Mouse (Mus musculus): ENCODE measurements around the gene Gm4881.

The Gm4881 gene

DNA sequence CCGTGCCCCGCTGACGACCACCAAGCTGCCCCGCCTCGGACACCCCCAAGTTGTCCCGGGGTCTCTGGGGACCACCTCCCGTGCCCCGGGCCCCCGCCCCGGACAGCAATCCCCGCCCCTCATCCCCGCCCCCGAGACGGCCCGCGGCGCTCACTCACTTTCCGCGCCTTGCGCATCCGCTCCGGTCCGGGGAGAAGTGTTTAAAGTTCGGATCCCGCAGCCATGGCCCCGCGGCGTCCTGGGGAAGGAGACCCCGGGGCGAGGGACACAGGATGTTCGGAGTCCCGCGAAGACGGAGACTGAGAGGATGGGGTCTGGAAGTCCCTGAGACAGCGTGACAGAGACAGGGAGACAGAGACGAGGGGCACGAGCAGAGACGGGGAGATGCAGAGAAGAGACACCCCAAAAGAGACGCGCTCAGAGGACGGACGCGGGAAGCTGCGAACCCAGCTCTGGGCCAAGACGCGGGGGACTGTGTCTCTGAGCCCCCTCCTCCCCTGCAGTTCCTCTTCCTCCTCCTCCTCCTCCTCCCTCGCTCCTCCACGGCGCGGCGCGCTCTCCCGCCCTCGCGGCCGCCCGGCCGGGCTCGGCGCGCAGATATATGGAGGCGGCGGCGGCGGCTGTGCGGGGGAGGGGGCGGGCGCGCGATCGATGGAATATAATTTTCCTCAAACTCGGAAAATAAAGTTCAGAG, at the start of gene Gm4881:
Gene Gm4881, minus strand, starts transcription at position 238 of the 694 bp plus-strand sequence.
- ATAC-seq (ENCODE audit: insufficient number of reproducible peaks, low FRiP score, low TSS enrichment): no peak

DNA sequence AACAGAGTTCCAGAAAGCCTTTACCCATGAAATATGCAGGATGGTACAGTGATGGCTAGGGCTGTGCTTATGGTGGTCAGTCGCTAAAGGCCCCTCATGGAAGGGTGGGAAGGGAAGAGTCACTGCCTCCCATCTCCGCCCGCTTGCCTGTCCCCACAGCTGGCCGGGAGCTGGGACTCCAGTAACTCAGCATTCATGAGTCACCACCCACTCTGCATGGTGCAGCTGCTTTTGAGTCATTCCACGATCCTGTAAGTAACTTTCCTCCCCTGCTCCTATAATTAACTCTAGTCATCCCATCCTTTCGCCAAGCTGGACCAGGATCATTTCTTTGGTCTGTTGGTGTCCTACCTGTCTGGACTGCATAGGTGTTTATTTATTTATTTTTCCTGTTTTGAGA, 48.8 kb upstream of the Gm4881 start:
- ATAC-seq (ENCODE audit: insufficient number of reproducible peaks, low FRiP score, low TSS enrichment): no peak

DNA sequence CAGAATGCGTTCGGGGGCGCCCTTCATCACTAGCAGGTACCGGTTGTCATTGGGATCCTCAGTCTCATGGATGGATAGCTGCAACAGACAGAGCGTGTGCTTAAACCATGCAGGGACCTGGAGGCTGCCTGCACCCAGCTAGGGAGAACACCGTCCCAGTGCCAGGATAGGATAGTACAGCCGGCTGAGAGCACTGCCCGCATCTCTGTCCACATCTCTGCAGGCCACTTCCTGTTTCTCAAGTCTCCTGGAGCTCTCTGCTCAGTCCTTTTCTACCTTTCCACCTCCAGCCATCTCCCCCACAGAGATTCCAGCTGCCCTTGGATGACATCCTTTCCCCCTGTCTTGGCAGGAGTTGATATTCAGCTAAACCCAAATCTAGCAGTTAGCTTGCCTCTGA, 46.2 kb upstream of the Gm4881 start:
- no peak for ATAC-seq (ENCODE audit: insufficient number of reproducible peaks, low FRiP score, low TSS enrichment)

DNA sequence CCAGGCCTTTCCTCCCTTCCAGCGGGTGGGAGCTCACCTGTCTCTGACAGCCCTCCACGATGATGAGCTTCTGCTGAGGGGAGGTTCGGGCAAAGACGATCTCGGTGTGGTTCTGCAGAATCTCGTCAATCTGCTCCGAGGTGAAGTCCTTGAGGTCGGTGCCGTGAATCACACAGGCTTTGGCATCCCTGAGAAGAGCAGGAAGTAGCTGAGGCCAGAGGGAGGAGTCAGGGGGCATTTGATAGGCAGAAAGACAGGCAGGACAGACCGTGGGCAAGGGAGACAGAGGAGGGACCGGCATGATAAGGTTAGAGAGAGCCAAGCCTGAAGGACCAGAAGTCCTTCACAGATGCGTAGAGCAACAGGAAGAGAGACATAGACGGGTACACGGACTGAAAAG, 43.6 kb upstream of the Gm4881 start:
- ATAC-seq (ENCODE audit: insufficient number of reproducible peaks, low FRiP score, low TSS enrichment): no peak

DNA sequence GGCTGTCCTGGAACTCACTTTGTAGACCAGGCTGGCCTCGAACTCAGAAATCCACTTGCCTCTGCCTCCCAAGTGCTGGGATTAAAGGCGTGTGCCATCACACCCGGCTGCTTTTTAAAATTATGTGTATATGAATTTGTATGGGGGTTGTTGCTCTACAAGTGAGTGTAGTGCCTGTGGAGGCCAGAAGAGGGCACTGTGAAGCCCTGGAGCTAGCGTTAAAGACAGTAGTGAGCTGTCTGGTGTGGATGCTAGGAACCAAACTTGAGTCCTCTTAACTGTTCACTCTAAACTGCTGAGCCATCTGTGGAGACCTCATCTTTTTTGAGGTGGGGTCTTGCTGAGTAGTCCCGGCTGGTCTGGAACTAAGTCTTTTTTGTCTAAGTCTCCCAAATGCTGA, 41.5 kb upstream of the Gm4881 start:
- ATAC-seq (ENCODE audit: insufficient number of reproducible peaks, low FRiP score, low TSS enrichment): no peak

DNA sequence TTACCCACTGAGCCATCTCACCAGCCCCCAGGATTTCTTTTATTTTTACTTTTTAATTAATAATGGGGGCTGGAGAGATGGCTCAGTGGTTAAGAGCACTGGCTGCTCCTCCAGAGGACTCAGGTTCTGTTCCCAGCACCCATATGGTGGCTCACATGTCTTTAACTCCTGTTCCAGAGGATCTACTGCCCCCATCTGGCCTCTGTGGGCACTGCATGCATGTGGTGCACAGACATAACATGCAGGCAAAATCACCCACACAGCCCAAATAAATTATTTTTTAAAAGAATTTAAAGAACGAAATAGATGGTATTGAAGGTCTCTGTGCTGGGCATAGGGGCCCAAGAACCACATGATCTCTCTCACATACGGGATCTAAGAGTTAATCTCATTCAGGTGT, 40.0 kb upstream of the Gm4881 start:
- no peak for ATAC-seq (ENCODE audit: insufficient number of reproducible peaks, low FRiP score, low TSS enrichment)

DNA sequence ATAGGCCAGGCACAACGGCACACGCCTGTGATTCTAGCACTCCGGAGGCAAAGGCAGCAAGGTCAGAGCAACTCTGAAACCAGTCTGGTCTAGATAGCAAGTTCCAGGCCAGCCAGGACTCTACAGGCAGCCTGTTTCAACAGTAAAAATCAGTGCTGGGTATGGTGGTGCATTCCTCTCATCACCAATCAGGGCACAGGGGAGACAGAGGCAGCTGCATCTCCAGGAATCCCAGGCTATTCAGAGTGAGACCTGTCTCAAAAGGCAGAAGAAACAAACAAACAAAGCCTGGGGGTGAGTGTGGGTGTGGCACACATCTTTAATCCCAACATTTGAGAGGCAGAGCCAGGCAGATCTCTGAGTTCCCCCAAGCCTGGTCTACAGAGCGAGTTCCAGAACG, 39.1 kb upstream of the Gm4881 start:
- ATAC-seq (ENCODE audit: insufficient number of reproducible peaks, low FRiP score, low TSS enrichment): no peak

DNA sequence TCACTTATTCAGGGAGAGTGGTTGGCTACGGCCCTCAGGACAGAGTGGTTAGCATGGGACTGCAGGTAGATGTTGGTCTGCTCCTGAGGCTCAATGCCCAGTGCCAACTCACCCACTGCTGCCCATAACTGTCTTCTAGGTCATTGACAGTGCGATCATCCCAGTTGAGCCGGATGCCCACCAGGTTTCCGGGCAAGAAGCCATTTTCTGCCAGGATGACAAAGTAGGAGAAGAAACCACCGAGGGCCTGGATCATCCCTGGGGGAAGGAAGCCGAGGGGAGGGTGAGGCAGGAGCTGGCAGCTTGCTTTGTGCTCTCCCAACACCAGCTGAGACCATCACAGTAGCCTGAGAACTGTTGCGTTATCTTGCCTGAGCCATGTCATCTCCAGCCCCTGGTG, 36.1 kb upstream of the Gm4881 start:
- ATAC-seq (ENCODE audit: insufficient number of reproducible peaks, low FRiP score, low TSS enrichment): no peak

DNA sequence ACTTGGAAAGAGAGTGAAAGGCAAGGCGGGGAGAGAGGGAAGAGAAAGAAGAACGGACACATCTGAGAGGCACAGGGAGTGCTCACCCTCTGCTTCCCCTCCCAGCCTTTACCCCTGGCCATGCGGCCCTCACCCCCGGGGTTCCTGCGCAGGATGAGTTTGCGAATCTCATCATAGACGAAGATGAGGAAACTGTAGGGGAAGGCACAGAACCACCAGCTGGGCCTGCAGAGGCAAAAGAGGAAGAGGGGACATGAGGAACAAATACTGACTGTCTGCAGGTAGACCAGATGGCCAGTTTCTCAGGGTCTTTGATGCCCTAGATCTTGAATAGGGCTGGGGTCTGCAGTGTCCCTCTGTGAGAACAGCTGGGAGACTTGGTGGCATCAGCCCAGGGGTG, 34.5 kb upstream of the Gm4881 start:
- no peak for ATAC-seq (ENCODE audit: insufficient number of reproducible peaks, low FRiP score, low TSS enrichment)

DNA sequence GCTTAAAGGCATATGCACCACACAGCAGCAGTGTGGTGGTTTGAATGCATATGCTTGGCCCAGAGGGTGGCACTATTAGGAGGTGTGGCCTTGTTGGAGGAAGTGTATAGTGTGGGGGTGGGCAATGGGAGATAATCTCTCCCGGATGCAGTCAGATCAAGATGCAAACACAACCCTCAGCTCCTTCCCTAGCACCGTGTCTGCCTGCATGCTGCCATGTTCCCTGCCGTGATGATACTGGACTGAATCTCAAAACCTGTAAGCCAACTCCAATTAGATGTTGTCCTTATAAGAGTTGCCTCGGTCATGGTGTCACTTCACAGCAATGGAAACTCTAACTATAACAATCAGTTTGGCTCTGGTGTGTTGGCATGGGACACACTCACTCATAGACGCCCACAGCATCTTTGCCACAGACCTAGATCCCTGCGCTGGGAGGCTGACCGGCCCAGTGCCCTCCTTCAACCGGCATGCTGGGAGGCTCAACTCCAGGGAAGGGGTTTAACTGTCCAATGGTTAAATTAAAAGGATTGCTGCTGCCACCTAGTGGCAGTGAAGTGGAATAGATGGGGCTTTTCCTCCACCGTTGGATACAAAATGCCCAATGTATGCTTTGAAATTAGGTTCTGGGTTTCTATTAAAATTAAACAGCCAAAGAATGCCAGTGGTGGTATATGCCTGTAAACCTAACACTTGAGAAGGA, 30.8 kb upstream of the Gm4881 start:
- ATAC-seq (ENCODE audit: insufficient number of reproducible peaks, low FRiP score, low TSS enrichment): no peak

DNA sequence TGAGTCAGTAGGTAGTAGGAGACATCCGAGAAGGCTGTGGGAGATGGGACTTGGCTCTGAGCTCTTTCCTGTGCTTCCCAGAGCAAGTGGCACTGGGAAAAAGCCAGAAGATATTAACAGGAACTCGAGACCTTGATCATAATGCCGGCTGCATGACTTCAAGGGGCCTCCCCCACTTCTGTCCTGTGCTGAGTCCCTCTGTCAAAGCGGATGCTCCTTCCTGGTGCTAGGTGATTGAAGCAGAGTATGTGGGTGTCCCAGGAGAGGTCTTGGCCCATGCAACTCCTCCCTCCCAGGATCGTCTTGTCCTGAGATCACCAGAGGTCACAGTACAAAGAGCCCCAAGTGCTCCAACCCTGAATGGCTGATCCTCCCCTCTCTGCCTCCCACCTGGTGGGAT, 29.6 kb upstream of the Gm4881 start:
- no peak for ATAC-seq (ENCODE audit: insufficient number of reproducible peaks, low FRiP score, low TSS enrichment)

DNA sequence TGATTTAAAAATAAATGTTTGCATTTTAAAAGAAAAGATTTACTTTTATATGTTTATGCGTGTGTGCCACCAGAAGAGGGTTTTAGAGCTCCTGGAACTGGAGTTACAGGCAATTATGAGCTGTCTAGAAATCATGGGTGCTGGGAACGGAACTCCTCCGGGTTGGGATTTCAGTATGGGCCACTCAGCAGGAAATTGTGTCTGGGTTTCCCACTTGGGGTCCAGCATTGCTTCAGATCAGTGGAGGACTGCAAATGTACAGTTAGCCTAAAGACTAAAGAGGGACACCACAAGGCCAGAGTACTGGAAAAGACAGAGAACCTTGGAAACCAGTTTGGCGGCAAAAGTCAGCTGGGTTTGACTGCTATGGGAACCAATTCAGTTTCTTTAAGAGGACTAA, 28.9 kb upstream of the Gm4881 start:
- ATAC-seq (ENCODE audit: insufficient number of reproducible peaks, low FRiP score, low TSS enrichment): no peak

DNA sequence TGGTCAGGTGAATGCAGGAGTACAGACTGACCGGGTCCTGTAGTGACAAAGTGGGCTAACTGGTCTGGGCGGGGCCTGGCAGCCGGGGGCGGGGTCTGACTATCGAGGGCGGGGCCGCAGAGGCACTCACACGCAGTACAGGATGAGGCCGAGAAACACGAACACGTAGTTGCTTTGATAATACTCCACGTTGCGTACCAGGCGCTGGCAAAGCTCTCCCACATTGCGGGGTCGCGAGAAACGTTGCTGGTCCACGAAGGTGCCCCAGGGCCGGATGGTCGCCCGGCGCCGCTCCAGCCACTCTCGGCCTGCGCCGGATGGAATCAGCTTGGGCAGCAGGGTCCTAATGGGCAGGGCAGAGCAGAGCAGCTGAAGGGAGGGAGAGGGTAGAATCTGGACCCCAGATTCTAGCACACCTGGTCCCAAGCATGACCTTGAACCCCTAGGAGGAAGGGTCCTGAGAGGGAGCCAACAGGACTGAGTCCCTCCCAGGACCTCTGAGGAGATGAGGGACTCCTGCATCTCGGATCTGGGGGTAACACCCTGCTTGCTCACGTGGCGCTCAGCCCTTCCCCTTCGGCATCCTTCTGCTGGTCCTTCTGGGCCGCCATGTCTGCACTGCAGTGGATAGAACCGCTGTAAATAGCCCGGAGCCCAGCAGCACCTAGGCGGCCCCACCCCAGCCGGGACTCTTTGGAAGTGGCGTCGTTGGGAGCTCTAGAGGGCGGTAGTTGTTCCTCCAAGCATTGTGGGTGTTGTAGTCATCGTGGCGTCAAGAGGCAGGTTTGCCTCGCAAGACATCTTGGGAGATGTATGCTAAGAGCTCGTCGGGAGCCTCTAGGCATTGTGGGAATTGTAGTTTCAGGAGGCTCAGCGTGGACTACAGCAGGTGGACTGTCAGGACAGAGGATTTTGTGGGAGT, 27.9 kb upstream of the Gm4881 start, which contains the start of gene Rabac1:
Gene Rabac1, minus strand, starts transcription at position 783 of the 922 bp plus-strand sequence.
- peak; percentile 87 for ATAC-seq (ENCODE audit: insufficient number of reproducible peaks, low FRiP score, low TSS enrichment)

DNA sequence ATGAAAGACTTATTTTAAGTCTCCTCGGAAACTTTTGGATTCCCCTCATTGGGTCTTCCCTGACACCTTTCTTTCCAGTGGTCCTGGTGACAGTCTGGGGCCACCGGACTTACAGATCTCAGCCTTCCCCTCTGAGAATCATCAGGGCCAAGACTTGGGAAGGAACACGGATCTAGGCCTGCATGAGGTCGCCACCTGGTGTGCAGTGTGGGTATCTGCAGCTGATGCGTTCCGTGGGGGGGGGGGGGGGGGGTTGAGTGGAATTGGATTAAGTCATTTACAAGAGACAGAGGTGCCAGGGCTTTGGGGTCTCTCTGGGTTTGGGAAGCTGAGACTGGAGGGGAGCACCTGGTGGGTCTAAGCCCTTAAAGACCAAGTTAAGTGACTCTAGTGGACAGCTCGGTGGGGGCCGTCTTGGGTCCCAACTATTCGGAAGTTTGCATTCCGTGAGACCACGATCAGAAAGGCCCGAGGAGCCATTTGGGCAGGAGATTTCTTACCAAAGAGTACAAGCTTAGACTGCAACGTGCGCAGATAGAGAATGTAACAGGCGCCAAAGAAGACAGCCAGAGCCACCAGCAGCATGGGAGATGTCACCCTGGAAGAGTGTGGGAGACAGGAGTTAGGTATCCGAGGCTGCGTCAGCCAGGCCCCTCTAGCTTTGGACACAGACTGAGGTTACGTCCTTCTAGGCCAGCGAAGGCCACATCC, 27.1 kb upstream of the Gm4881 start:
- no peak for ATAC-seq (ENCODE audit: insufficient number of reproducible peaks, low FRiP score, low TSS enrichment)

DNA sequence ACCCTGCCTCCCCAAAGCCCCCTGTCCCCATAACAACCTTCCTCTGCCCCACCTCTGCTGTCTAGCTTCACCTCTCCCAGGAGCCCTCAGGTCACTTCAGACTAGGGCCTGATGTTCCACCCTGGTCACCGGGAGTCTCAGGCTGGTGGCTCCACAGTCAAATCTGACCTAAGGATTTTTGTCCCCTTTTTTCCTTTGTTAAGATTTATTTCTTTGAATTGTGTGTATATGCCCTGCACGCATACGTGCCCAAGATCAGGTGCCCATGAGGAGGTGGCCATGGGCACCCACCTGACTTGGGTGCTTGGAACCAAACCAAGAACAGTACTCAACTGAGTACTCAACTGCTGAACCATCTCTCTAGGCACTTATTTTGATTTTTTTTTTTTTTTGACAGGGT, 26.0 kb upstream of the Gm4881 start:
- ATAC-seq (ENCODE audit: insufficient number of reproducible peaks, low FRiP score, low TSS enrichment): no peak

DNA sequence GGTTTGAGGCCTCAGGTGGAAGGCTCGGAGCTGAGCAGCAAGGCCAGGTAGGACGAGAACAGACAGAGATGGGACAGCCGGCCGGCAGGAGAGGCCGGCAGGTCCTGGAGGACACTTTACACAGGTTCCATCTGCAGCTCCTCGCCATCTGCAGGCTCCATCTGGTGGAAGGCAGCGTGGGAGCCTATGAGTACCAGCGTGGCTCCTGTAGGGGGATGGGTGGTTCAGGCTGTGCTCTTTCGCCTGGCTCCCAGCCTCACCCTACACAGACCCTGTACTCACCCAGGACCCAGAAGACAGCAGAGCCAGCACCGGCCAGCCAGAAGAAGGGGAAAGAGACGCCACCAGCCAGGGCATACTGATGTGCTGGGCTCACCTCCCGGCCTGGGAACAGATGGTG, 25.5 kb upstream of the Gm4881 start:
- ATAC-seq (ENCODE audit: insufficient number of reproducible peaks, low FRiP score, low TSS enrichment): peak; percentile 20; the same call in 1 of the 2 replicates

DNA sequence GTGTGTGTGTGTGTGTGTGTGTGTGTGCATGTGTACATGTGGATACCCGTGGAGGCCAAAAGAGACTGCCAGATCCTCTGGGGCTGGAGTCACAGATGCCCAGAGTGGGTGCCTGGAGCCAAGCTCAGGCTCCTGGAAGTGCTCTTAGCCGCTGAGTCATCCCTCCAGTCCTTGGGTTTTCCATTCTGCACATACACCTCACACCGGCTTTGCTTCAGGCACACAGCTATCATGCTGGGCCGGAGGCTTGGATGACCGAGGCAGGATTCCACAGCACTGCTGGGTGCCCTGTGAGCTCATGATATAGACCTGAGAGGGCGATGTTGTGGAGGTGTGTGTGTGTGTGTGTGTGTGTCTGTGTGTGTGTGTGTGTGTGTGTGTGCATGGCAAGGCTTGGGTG, 24.2 kb upstream of the Gm4881 start:
- no peak for ATAC-seq (ENCODE audit: insufficient number of reproducible peaks, low FRiP score, low TSS enrichment)

DNA sequence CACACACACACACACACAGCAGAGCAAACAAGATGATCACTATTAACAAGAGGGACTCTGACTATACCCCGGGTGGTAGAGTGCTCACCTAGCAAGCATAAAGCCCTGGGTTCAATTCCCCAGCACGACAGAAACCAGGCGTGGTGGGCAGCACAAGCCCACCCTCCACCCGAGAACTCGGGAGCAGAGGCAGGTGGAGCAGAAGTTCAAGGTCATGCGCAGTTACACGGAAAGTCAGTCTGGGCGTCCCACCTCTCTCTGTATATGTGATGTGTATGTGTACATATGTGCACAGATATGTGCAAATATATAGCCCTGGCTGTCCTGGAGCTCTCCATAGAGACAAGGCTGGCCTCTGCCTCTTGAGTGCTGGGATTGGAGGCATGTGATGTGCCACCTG, 23.7 kb upstream of the Gm4881 start:
- no peak for ATAC-seq (ENCODE audit: insufficient number of reproducible peaks, low FRiP score, low TSS enrichment)

DNA sequence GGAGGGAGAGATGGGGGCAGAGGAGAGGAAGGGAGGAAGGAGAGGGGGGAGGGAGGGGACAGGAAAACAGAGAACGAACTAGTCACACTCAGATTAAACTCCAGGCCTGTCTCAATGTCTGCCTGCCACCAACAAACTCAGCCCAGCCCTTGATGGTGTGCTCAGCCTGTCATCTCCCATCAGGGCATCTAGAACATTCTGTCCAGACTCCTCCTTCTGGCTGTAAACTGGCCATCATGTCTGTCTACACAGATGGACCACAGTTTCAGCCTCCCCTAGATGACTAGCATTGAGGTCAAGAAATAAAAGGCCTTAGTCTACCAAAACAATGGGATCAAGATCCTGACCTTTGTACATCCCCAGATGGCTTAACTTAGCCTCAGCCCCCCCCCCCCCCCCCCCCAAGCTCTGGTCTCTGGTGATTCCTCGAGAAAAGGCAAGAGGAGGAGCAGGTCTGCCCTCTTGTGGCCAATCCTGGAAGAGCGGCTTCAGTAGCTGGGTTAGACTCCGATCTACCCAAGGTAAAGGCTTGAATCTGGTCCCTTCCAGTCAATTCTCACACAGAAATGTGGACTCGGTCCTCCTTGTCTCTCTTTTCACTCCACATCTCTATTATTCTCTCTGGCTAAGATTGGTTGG, 20.7 kb upstream of the Gm4881 start:
- 0 out of 2 replicates have a peak, but pooled peaks have one; percentile 47 for ATAC-seq (ENCODE audit: insufficient number of reproducible peaks, low FRiP score, low TSS enrichment)

DNA sequence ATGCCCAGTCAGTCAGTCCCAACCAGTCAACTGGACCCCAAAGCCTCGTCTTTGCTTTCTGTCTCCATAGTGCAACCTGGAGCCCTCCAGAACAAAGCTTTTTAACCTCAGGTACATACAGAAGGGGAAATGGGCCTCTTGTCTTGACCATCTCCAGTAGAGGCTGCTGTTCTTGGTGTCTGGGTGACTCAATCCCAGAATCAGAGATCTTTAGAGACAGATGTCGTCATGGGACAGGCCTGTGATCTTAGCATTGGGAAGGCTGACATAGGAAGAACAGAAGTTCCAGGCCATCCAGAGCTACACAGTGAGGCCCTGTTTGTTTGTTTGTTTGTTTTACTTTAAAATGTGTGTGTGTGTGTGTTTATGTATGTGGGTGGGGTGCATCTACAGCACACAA, 20.0 kb upstream of the Gm4881 start:
- ATAC-seq (ENCODE audit: insufficient number of reproducible peaks, low FRiP score, low TSS enrichment): no peak

Measured in cerebellum, adult (tissue).